Mouse (Mus musculus): Measurements from ENCODE around the gene Lmntd1.

DNA sequence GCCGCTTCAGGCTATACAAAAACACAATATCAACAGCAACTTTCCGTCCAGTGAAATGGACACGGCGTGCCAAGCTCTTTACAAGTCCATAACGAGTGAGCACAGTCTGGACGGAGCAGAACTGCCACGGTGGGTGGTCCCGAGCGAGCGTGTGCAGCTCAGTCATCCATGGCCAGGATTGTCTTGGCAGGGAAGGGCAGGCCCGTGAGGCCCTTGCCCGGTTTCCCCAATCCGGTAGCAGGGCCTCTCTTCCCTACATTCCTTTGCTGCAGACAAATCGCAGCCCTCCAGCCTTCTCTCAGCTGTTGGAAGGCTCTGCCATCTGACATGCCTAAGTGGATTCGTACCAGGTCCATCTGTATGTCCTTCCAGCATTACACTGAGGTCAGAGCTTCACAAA lies 132.2 kb downstream of the Lmntd1 start:
- TF ChIP-seq CTCF (IDR thresholded peaks at IDR 0.05; ENCODE audit: low read depth) (no peak), EP300 (IDR thresholded peaks at IDR 0.05; ENCODE audit: low read depth) (no peak)

All from liver, postnatal 0 days (tissue).